Mouse (Mus musculus): Measurements from ENCODE around the gene Hdac9. TPM values are rescaled to one million over a fixed set of nuclear protein-coding genes. Genes with fewer than 3 reads are reported as not detected.

Hdac9 gene
- polyA plus RNA-seq, 1 experiment from 2014 or later, result 3.2 TPM

DNA sequence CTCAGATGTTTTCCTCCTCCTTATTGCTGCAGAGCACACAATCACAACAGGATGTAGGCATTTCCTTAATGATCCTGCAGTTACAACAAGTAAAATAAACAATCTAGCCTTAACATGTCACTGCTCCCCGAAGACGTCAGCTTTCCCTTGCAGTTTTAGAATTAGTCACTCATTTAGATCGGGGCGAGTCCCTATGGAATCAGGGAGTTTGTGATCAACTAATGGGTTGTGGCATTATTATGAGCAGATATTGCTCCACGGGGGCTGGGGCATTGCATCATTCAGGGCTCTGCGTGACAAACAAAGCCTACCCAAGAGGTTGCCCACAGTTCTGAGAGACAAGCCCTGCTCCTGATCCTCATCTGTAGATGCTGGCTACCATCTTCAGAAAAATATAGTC, 96.7 kb downstream of the Hdac9 start:
- H3K9ac ChIP-seq (ENCODE audit: low read depth, low read length), result no peak overlapping the region
- H3K4me3 ChIP-seq (ENCODE audit: low read length), result no peak overlapping the region
- no peaks in the 10 kb centered on the region for H3K4me1 ChIP-seq (ENCODE audit: control insufficient read depth, insufficient read depth, low read length)
- no peaks in the 10 kb centered on the region for H3K27me3 ChIP-seq (replicated peaks; ENCODE audit: control insufficient read depth, insufficient read depth, low read length)
- WGBS, result 56% methylated on average over 6 of the region's 6 CpGs
- H3K9me3 ChIP-seq (ENCODE audit: control insufficient read depth, low read length), result no peaks in the 10 kb centered on the region
- no peak overlapping the region for H3K4me2 ChIP-seq (ENCODE audit: low read depth, low read length)
- ATAC-seq, result no peak
- no peak overlapping the region for H3K27ac ChIP-seq (ENCODE audit: low read length)
- no peaks in the 10 kb centered on the region for H3K36me3 ChIP-seq (ENCODE audit: control insufficient read depth, insufficient read depth, low read length)

DNA sequence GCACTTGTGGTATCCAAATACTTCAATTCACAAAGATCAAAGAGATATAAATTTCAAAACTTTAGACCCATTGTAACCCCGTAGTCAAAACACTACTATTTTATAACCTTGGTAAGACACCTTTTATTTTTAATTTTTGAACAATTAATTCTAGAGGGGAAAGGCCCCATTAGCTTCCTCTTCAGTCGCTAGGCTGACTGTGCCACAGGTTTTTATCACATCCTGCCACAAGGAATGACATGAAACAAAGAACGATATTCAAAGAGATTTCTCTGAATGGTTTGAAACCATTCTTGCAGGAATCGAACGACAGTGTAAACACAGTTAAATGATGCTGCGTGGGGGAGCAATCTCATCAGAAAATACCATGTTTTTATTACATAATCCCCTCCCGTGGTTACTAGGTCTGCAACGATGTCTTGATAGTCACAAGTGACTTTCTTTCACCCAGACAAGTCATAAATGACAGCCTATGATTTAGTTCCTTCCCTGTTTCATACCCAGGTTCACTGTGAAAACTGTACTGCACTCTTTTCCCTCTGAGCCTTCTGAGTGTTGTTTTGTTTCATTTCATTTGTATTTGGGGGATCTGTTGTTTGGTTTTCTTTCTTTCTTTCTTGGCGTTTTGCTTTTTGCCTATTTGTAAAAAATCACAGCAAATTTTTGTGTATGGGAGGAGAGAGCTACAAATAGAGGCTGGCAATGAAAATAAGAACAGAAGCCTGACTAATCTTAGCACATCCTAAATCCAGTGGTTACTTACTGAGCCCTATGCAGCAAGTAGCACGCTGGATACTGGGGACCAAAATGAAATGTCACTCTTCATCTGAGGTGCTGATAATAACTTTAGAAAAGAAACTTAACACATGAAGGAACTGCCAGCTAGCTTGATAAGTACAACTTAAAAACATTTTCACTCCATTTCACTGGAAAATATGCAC, 105.0 kb downstream of the Hdac9 start:
- no peak overlapping the region for H3K27ac ChIP-seq (ENCODE audit: low read length)
- H3K9me3 ChIP-seq (ENCODE audit: control insufficient read depth, low read length), result no peaks in the 10 kb centered on the region
- 51% methylated on average over 10 of the region's 10 CpGs for WGBS
- no peak overlapping the region for H3K4me2 ChIP-seq (ENCODE audit: low read depth, low read length)
- no peak overlapping the region for H3K4me3 ChIP-seq (ENCODE audit: low read length)
- no peaks in the 10 kb centered on the region for H3K4me1 ChIP-seq (ENCODE audit: control insufficient read depth, insufficient read depth, low read length)
- H3K9ac ChIP-seq (ENCODE audit: low read depth, low read length), result no peak overlapping the region
- ATAC-seq, result no peak
- no peaks in the 10 kb centered on the region for H3K36me3 ChIP-seq (ENCODE audit: control insufficient read depth, insufficient read depth, low read length)
- H3K27me3 ChIP-seq (replicated peaks; ENCODE audit: control insufficient read depth, insufficient read depth, low read length), result no peaks in the 10 kb centered on the region

DNA sequence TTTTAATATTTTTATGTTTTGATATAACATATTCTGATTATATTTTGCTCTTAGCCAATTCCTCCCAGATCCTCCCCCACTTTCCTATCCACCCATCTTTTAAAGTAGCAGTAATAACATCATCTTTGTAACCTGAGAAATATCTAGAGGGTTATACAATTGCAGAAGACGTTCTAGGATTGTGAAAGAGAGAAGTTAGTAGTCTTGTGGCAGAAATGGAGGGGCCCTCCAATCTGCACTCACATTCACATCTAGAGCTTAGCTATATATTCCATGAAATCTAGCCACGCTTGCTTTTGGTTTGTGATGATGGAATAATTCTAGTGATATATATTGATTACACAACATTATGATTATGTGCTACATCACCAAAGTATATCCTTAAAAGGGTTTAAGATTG, 106.7 kb downstream of the Hdac9 start:
- ATAC-seq, result no peak
- WGBS, result 86% methylated on average over 2 of the region's 2 CpGs
- Histone ChIP-seq H3K9ac (ENCODE audit: low read depth, low read length) (no peak overlapping the region), H3K27me3 (replicated peaks; ENCODE audit: control insufficient read depth, insufficient read depth, low read length) (no peaks in the 10 kb centered on the region), H3K4me2 (ENCODE audit: low read depth, low read length) (no peak overlapping the region), H3K9me3 (ENCODE audit: control insufficient read depth, low read length) (no peaks in the 10 kb centered on the region), H3K4me3 (ENCODE audit: low read length) (no peak overlapping the region), H3K36me3 (ENCODE audit: control insufficient read depth, insufficient read depth, low read length) (no peaks in the 10 kb centered on the region), H3K27ac (ENCODE audit: low read length) (no peak overlapping the region), H3K4me1 (ENCODE audit: control insufficient read depth, insufficient read depth, low read length) (no peaks in the 10 kb centered on the region)

DNA sequence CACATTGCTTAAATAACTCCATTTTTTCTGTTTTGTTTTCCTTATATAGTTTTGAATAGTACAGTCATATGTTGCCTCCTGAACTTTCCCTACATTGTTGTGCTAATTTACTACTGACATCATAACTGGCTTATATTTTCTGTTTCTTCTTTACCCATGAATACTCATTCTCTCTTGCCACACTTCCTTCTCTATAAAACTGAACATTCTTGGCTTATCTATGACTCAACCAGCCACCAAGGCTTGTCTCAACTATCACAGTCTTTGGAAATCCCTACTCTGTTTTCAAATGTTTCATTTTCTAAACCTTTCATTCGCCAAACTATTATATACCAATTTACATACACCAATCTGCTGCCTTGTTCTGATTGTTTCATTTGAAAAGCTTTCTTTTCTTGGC, 108.7 kb downstream of the Hdac9 start:
- H3K4me1 ChIP-seq (ENCODE audit: control insufficient read depth, insufficient read depth, low read length), result no peaks in the 10 kb centered on the region
- no peaks in the 10 kb centered on the region for H3K27me3 ChIP-seq (replicated peaks; ENCODE audit: control insufficient read depth, insufficient read depth, low read length)
- no peak overlapping the region for H3K27ac ChIP-seq (ENCODE audit: low read length)
- H3K4me2 ChIP-seq (ENCODE audit: low read depth, low read length), result no peak overlapping the region
- ATAC-seq, result no peak
- no peak overlapping the region for H3K9ac ChIP-seq (ENCODE audit: low read depth, low read length)
- no peaks in the 10 kb centered on the region for H3K36me3 ChIP-seq (ENCODE audit: control insufficient read depth, insufficient read depth, low read length)
- WGBS, result 89% methylated on average over 1 of the region's 1 CpGs
- H3K9me3 ChIP-seq (ENCODE audit: control insufficient read depth, low read length), result no peaks in the 10 kb centered on the region
- H3K4me3 ChIP-seq (ENCODE audit: low read length), result no peak overlapping the region

DNA sequence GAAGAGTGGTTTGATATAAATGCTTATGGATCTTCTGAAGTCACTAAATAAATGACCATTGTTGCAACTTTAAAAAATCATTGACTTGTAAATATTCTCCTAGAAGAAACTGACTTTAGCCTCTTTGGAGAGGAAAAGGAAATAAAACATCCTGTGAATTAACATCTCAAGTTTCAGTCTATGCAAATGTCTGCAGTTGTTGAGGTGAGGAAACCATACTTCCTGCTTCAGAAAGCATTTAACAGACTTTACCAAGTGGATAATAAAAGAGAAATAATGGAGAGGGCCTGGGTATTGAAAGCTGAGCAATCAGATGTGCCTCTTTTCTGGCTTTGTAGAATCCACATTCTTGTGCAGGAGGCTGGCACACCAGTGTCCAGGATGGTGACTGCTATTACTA, 110.4 kb downstream of the Hdac9 start:
- H3K9me3 ChIP-seq (ENCODE audit: control insufficient read depth, low read length), result no peaks in the 10 kb centered on the region
- H3K36me3 ChIP-seq (ENCODE audit: control insufficient read depth, insufficient read depth, low read length), result no peaks in the 10 kb centered on the region
- no peaks in the 10 kb centered on the region for H3K27me3 ChIP-seq (replicated peaks; ENCODE audit: control insufficient read depth, insufficient read depth, low read length)
- H3K4me3 ChIP-seq (ENCODE audit: low read length), result no peak overlapping the region
- no peak overlapping the region for H3K4me2 ChIP-seq (ENCODE audit: low read depth, low read length)
- no peak for ATAC-seq
- no peak overlapping the region for H3K9ac ChIP-seq (ENCODE audit: low read depth, low read length)
- H3K4me1 ChIP-seq (ENCODE audit: control insufficient read depth, insufficient read depth, low read length), result no peaks in the 10 kb centered on the region
- no peak overlapping the region for H3K27ac ChIP-seq (ENCODE audit: low read length)

DNA sequence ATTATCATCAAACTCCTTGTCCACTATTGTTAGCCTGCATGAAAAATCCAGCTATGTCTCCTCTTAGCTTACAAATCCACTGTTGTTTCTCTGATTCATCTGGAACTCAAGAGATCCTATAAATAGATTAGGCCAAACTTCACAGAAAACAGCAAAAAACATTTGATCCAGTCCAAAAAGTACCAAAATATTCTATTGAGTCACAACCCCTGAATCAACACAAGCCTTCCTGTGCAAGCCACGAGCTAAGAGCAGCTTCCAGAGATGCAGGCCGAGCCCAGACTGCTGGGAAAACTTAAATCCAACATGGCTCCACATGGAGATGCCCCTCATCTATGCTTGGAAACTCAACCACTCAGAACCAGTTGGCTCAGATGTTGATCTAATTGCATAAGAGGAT, 113.2 kb downstream of the Hdac9 start:
- Histone ChIP-seq H3K4me3 (ENCODE audit: low read length) (no peak overlapping the region), H3K27me3 (replicated peaks; ENCODE audit: control insufficient read depth, insufficient read depth, low read length) (no peaks in the 10 kb centered on the region), H3K9me3 (ENCODE audit: control insufficient read depth, low read length) (no peaks in the 10 kb centered on the region), H3K27ac (ENCODE audit: low read length) (no peak overlapping the region), H3K36me3 (ENCODE audit: control insufficient read depth, insufficient read depth, low read length) (no peaks in the 10 kb centered on the region), H3K9ac (ENCODE audit: low read depth, low read length) (no peak overlapping the region), H3K4me2 (ENCODE audit: low read depth, low read length) (no peak overlapping the region), H3K4me1 (ENCODE audit: control insufficient read depth, insufficient read depth, low read length) (no peaks in the 10 kb centered on the region)
- no peak for ATAC-seq
- WGBS, result 76% methylated on average over 2 of the region's 2 CpGs

DNA sequence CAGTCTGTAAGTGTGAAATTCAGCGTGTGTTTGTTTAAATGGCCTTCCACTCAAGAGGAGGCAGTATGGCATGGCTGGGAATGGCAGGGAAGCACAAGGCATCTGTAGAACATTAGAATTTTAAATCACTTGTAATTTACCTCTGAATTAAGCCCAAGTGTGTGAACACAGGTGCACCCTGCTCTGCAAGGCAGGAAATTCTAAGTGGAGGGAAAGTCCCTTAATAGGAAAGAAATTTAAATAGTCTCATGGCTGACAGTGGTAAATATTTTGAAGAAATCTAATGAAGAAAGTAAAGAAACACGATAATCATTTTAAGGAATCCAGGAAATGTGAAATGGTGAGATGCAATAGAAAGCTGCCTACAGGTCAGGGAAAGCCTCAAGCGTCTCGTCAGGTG, 114.6 kb downstream of the Hdac9 start:
- Histone ChIP-seq H3K27me3 (replicated peaks; ENCODE audit: control insufficient read depth, insufficient read depth, low read length) (no peaks in the 10 kb centered on the region), H3K36me3 (ENCODE audit: control insufficient read depth, insufficient read depth, low read length) (no peaks in the 10 kb centered on the region), H3K9me3 (ENCODE audit: control insufficient read depth, low read length) (no peaks in the 10 kb centered on the region), H3K4me2 (ENCODE audit: low read depth, low read length) (no peak overlapping the region), H3K27ac (ENCODE audit: low read length) (no peak overlapping the region), H3K4me1 (ENCODE audit: control insufficient read depth, insufficient read depth, low read length) (no peaks in the 10 kb centered on the region), H3K4me3 (ENCODE audit: low read length) (no peak overlapping the region), H3K9ac (ENCODE audit: low read depth, low read length) (no peak overlapping the region)
- ATAC-seq, result no peak
- 74% methylated on average over 4 of the region's 4 CpGs for WGBS

DNA sequence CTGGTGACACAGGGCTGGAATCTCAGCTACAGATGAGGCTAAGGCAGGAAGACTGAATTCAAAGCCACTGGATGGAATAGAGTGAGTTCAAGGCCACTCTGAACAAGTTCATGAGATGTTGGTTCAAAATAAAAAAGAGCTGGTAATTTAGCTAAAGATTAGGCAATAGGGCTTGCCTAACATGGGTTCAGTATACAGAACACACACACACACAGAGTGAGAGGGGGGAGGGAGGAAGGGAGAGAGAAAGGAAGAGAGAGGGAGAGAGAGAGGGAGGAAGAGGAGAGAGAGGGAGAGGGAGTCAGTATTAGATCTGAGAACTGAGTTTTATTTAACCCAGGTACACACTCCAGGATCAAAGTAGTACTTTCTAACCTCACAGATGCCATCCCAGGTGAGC, 115.1 kb downstream of the Hdac9 start:
- no peak for ATAC-seq

DNA sequence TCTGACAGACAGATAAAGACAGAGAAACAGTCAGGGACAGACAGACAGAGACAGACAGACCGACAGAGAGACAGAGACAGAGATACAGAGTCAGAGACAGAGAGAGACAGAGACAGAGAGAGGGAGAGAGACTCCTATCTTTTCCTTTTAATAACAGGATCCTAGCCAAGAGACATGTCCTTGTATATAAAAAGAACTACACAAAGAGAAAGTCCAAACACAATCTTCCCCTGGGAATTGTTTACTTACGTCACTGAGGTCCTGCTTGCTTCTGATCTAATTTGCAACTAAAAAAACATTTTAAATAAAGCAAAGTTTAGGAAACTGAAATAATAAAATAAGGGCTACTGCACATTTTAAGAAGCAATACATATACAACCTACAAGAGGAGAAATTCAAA, 119.5 kb downstream of the Hdac9 start:
- Histone ChIP-seq H3K9ac (ENCODE audit: low read depth, low read length) (no peak overlapping the region), H3K9me3 (ENCODE audit: control insufficient read depth, low read length) (no peaks in the 10 kb centered on the region), H3K27me3 (replicated peaks; ENCODE audit: control insufficient read depth, insufficient read depth, low read length) (no peaks in the 10 kb centered on the region), H3K4me1 (ENCODE audit: control insufficient read depth, insufficient read depth, low read length) (no peaks in the 10 kb centered on the region), H3K4me2 (ENCODE audit: low read depth, low read length) (no peak overlapping the region), H3K27ac (ENCODE audit: low read length) (no peak overlapping the region), H3K4me3 (ENCODE audit: low read length) (no peak overlapping the region), H3K36me3 (ENCODE audit: control insufficient read depth, insufficient read depth, low read length) (no peaks in the 10 kb centered on the region)
- WGBS, result 68% methylated on average over 2 of the region's 2 CpGs
- ATAC-seq, result no peak

More for the DNA sequence above, 115.1 kb downstream of the Hdac9 start:
- H3K36me3 ChIP-seq (ENCODE audit: control insufficient read depth, insufficient read depth, low read length), result no peaks in the 10 kb centered on the region
- H3K4me2 ChIP-seq (ENCODE audit: low read depth, low read length), result no peak overlapping the region
- H3K9ac ChIP-seq (ENCODE audit: low read depth, low read length), result no peak overlapping the region
- no peaks in the 10 kb centered on the region for H3K4me1 ChIP-seq (ENCODE audit: control insufficient read depth, insufficient read depth, low read length)
- no peak overlapping the region for H3K27ac ChIP-seq (ENCODE audit: low read length)
- H3K9me3 ChIP-seq (ENCODE audit: control insufficient read depth, low read length), result no peaks in the 10 kb centered on the region
- H3K27me3 ChIP-seq (replicated peaks; ENCODE audit: control insufficient read depth, insufficient read depth, low read length), result no peaks in the 10 kb centered on the region
- no peak overlapping the region for H3K4me3 ChIP-seq (ENCODE audit: low read length)

DNA sequence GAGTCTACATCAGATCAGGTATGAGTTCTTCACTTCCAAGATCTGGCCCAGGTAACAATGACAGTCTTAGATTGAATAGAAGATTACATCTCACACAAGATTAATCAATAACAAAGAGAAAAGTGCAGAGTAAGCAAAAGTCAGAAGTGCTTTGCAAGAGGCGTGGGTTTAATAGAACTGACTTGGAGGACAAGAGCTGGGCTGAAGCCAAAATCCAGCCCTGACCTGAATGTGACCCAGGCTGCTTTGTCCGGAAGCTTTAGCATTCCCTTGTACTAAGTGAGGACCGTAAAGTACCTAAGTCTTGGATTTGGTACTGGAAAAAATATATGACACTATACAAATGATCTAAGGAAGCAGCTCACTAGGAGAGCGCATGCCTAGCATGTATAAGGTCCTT, 121.4 kb downstream of the Hdac9 start:
- H3K27me3 ChIP-seq (replicated peaks; ENCODE audit: control insufficient read depth, insufficient read depth, low read length), result no peaks in the 10 kb centered on the region
- no peak overlapping the region for H3K9ac ChIP-seq (ENCODE audit: low read depth, low read length)
- H3K36me3 ChIP-seq (ENCODE audit: control insufficient read depth, insufficient read depth, low read length), result no peaks in the 10 kb centered on the region
- H3K9me3 ChIP-seq (ENCODE audit: control insufficient read depth, low read length), result no peaks in the 10 kb centered on the region
- H3K4me3 ChIP-seq (ENCODE audit: low read length), result no peak overlapping the region
- H3K27ac ChIP-seq (ENCODE audit: low read length), result no peak overlapping the region
- no peak overlapping the region for H3K4me2 ChIP-seq (ENCODE audit: low read depth, low read length)
- ATAC-seq, result no peak
- 53% methylated on average over 4 of the region's 4 CpGs for WGBS
- H3K4me1 ChIP-seq (ENCODE audit: control insufficient read depth, insufficient read depth, low read length), result no peaks in the 10 kb centered on the region

Data from intestine, embryonic 16.5 days (tissue).